Mouse (Mus musculus) heart, adult 2 months (tissue): Measurements from ENCODE around the gene Vangl1.

Experiments
- CTCF ChIP-seq: fragments of 200-600 bp; IDR thresholded peaks from 2 replicates; pipeline ENCODE4 v1.8.1; 2022; ENCODE audit warnings: antibody characterized with exemption, mild to moderate bottlenecking, moderate library complexity
- EP300 ChIP-seq: fragments of 200-500 bp; IDR thresholded peaks from 2 replicates; pipeline ENCODE4 v1.6.1; 2011; ENCODE audit warnings: low read depth, low read length, control low read depth; ENCODE audit not compliant: insufficient read depth
- POLR2A ChIP-seq: fragments of 200-500 bp; IDR thresholded peaks from 2 replicates; pipeline ENCODE4 v1.6.1; 2011; ENCODE audit warnings: mild to moderate bottlenecking, low read depth, low read length, control low read depth; ENCODE audit not compliant: insufficient read depth

DNA sequence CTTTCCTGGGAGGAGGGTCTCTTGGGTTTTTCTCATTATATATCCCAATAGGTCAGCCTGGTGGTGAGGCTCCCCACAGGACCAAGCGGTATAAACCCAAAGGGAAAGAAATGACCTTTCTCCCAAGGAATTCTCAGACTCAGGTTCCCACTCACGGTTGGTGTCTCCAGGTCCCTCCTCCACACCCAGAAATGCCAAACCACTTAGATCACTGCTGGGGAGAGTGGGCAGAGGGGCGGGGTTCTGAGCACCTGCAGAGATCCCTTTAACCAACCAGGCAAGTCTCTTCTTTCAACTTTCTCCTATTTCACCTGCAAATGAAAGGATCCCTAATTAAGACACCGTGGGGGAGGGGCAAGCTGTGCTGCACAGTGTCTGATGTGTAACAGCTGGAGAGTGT is 51.6 kb downstream of the Vangl1 start:
- TF ChIP-seq CTCF: no peak
- no peak for TF ChIP-seq POLR2A
- TF ChIP-seq EP300: no peak
